Mouse (Mus musculus) heart, postnatal 14 days (tissue): ENCODE measurements around the gene Mavs. TPM values are rescaled to one million over a fixed set of nuclear protein-coding genes. Genes with fewer than 3 reads are reported as not detected.
"Not testable (repeated sequence)": the region's sequence is repeated elsewhere in the genome, so short reads cannot be mapped to it uniquely, and the experiment has no call there.

Source experiments
- DNase-seq, 2 experiments: peaks; one replicate each; pipeline ENCODE4 v3.0.0; 2021 to 2022
- intact Hi-C: fragments of 180-260 bp; cut with DNase I; formaldehyde crosslinking; loops from one replicate; pipeline ENCODE4 v1.15.1; 2025
- total RNA-seq, 2 experiments: library from RNA; stranded (reverse); gene quantifications; 2 replicates each; pipeline ENCODE4 v1.2.3; 2021

Gene Mavs
- total RNA-seq, 2 experiments from 2014 or later = 52.1 to 54.8 TPM

GRCm38 (mm10) chr2:131209125-131209795 lies 24.6 kb upstream of the Mavs start:
- DNase-seq = peak in 1 of 2 experiments; percentile 36
- intact Hi-C loops = loop anchor here (2.0 kb wide), 1 partner anchor 28 kb away; the partner anchor contains the start of gene Cenpb

GRCm38 (mm10) chr2:131209969-131210792 lies 23.7 kb upstream of the Mavs start:
- intact Hi-C loops = loop anchor here (2.0 kb wide), 2 partner anchors 29 to 115 kb away; partner anchors contain the start of gene Cenpb
- peak; percentile 96 to 98 for DNase-seq

- DNase-seq = peak in 1 of 2 experiments; percentile 38
- intact Hi-C loops = loop anchor here (2.0 kb wide), 1 partner anchor 116 kb away; no protein-coding TSS in a partner anchor
Measured at GRCm38 (mm10) chr2:131211026-131211615, 22.7 kb upstream of the Mavs start.

- no peak for DNase-seq
- intact Hi-C loops = loop anchor here (2.0 kb wide), 1 partner anchor 39 kb away; no protein-coding TSS in a partner anchor
Measured at GRCm38 (mm10) chr2:131213773-131214172, 20.1 kb upstream of the Mavs start.

DNA sequence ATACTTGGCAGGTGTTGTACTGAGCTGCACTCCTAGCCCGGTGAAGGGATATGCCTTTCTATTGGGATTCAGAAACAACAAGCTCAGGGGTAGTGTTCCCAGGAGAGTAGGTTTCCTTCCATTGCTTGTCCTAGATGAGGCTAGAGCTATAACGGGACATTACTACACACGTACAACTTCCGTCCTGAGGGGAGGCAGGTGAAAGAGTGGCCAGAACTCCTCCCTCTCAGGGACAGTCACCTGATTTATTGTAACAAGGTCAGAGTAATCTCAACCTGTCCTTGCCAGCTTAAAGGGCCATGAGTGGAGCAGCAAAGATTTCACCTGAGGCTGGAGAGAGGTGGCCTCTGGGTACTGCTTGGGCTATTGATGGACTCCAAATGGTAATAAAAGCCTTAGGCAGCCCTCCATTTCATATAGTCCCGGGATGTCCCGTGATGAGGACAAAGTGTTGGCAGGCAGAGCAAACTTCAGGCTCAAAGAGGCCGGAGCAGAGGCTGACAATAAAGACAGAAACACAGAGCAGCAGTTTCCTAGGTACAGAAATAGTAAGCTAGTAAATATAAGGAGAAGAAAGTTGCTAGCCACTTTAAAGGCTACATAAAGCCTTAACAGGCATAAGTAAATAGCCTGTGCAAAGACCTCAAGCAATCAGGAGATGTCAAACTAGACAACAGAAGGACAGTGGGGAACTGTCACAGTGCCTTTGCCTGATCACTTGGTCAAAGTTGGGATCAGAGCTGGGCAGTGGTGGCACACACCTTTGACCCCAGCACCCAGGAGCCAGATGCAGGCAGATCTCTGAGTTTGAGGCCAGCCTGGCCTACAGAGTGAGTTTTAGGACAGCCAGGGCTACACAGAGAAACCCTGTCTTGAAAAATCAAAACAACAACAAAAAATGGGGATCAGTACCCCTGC lies 17.7 kb upstream of the Mavs start:
- DNase-seq = peak; percentile 16 to 48
- intact Hi-C loops = loop anchor here (2.0 kb wide), 2 partner anchors 19 to 37 kb away; partner anchors contain the start of gene Mavs

DNA sequence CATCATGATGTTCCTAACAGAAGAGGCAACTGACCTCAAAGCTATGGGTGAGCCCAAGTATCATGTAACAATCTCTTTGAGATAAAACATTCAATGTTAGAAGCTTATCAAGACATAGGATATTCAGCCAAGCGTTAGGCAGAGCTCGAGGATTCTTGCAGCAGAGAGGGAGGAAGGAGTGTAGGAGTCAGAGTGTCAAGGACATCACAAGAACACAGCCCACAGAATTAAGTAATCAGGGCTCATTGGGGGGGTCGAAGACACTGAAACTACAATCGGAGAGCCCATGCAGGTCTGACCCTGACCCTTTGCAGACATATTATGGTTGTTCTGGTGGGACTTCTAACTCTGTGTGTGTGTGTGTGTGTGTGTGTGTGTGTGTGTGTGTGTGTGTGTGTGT lies 13.8 kb upstream of the Mavs start:
- intact Hi-C loops = no loop called here
- no peak for DNase-seq

GRCm38 (mm10) chr2:131221853-131222515 lies 11.9 kb upstream of the Mavs start:
- intact Hi-C loops = no loop called here
- no peak for DNase-seq

GRCm38 (mm10) chr2:131222562-131222961 lies 11.3 kb upstream of the Mavs start:
- intact Hi-C loops = no loop called here
- peak in 1 of 2 experiments; percentile 26 for DNase-seq

DNA sequence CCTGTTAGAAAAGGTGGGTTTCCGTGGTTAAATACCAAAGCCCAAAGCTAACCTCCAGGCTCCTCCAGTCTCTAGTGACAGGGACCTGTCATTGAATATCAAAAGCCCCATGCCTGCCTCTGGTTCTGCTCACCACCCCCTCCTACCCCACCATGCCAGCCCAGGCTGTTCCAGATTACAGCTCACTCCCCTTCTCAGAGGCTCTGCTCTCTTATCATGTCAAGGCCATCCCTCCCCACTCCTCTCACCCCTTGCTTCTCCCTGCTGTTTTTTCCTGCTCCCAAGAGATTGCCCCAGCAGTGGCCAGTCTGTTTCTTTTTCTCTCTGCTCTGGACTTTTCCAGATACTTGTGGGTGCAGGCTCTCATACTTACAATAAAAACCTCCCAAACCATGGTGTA lies 10.3 kb upstream of the Mavs start:
- DNase-seq = no peak
- intact Hi-C loops = no loop called here

- intact Hi-C loops = no loop called here
- no peak for DNase-seq
Measured at GRCm38 (mm10) chr2:131225178-131225577, 8.7 kb upstream of the Mavs start.

GRCm38 (mm10) chr2:131226669-131227068 lies 7.2 kb upstream of the Mavs start:
- not testable (repeated sequence) for DNase-seq

GRCm38 (mm10) chr2:131227243-131227642 lies 6.6 kb upstream of the Mavs start:
- intact Hi-C loops = no loop called here
- no peak for DNase-seq

More at GRCm38 (mm10) chr2:131226669-131227068, 7.2 kb upstream of the Mavs start:
- intact Hi-C loops = not testable (repeated sequence)

GRCm38 (mm10) chr2:131232558-131232957 lies 1.3 kb upstream of the Mavs start:
- intact Hi-C loops = no loop called here
- no peak for DNase-seq

DNA sequence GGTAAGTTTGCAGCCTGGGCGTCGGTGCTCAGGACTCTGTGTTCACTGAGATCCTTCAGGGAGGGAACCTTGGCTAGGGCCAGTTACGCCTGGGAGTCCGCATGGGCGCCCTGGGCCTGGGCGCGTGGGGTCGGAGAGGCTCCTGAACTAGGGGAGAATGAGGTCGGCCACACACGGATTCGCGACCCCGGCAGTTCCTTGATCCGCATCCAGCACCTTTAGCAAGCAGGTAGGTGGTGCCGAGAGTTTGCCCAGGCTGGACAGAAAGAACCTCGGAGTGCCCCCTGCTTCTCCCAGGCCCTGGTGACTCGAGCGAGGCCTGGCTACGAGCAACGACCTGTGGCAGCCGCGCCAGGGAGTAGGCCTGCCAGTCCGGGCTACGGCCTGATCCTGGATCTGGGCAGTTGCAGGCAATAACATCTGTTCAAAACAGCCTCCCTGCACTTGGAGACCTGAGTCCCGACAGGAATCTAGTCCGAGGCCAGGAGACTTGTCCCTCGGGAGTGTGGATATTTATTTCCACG lies 326 bp downstream of the Mavs start:
- intact Hi-C loops = loop anchor here (2.0 kb wide), 1 partner anchor 17 kb away; no protein-coding TSS in a partner anchor
- DNase-seq = peak; percentile 50 to 52

- intact Hi-C loops = loop anchor here (2.0 kb wide), 1 partner anchor 18 kb away; no protein-coding TSS in a partner anchor
- DNase-seq = no peak
Measured at GRCm38 (mm10) chr2:131234970-131235635, 1.2 kb downstream of the Mavs start.

GRCm38 (mm10) chr2:131242180-131242579 lies 8.3 kb downstream of the Mavs start:
- DNase-seq = no peak
- intact Hi-C loops = no loop called here

DNA sequence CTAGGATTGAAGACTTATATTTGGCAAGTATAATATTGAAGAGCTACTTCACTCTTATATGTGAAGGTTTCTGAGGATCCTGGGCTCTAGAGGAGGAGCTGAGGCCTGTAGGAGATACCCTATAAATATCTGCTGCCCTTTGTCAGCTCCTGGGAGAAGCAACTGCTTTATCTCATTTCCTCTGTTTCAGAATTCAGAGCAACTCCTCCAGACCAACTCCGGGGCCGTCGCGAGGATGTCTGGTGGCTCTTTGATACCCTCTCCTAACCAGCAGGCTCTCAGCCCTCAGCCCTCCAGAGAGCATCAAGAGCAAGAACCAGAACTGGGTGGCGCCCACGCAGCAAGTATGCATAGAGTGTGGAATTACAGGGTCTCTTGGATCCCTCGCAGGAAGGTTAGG lies 9.1 kb downstream of the Mavs start:
- DNase-seq = no peak
- intact Hi-C loops = no loop called here

DNA sequence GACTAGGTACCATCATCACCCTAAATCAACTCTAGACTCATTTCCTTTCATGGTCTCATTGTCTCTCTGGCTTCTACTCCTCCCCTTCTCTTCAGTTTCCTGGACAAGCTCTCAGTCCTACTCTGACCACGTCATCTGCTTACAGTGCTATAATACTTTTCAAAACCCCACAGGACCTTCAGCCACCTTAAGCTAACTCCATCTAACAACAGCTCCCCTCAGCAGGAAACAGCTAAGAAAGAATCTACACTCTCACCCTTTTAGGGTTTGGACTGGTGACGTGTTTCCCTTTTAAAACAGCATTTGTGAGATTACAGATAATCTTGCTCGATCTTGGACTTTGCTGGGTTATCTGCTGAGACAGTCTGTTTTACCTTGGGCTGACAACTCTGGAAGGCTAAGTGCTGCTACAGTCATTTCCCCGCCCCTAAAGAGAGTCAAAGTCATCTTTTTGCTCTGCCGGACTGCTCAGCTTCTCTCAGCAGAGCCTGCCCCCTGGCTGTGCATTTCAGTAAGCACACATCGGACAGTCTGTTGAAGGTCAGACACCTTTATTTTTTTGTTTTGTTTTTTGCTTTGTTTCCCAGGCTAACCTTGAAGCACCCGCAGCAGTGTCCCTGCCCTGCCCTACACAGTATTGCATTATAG lies 19.9 kb downstream of the Mavs start:
- intact Hi-C loops = loop anchor here (1.0 to 2.0 kb wide), 3 partner anchors 39 to 159 kb away; no protein-coding TSS in a partner anchor
- DNase-seq = peak; percentile 68 to 77
